Mouse (Mus musculus) spleen, adult 10 weeks (tissue): ENCODE data around the gene Lrrc31. TPM values are rescaled to one million over a fixed set of nuclear protein-coding genes. Genes with fewer than 3 reads are reported as not detected.

Experiments
- polyA plus RNA-seq: library from polyadenylated mRNA; stranded (reverse); fragments of 350-450 nt; fragmentation: Illumina TruSeq; extraction: RNeasy Lipid Tissue Mini Kit (QIAGEN cat#74804); gene quantifications from one replicate; pipeline ENCODE4 v1.2.3, GENCODE M21; 2015; ENCODE audit warnings: low replicate concordance; ENCODE audit not compliant: insufficient read depth

The Lrrc31 gene
- not detected for polyA plus RNA-seq

GRCm38 (mm10) chr3:30699711-30700505, at the start of gene Lrrc31:
Gene Lrrc31, minus strand, starts transcription at chr3:30699843.

GRCm38 (mm10) chr3:30746006-30746405, 46.4 kb upstream of the Lrrc31 start, which contains the start of gene Samd7:
Gene Samd7, plus strand, starts transcription at chr3:30746293.

GRCm38 (mm10) chr3:30647440-30648090, 52.1 kb downstream of the Lrrc31 start, which contains the start of gene Lrrc34:
Gene Lrrc34, minus strand, starts transcription at chr3:30647869.

GRCm38 (mm10) chr3:30644207-30644606, 55.4 kb downstream of the Lrrc31 start, which contains the start of gene Lrriq4:
Gene Lrriq4, plus strand, starts transcription at chr3:30644507.

Other genes starting within 250 kb of the Lrrc31 start
- 2.9 TPM for gene Mecom, start 151.8 kb downstream of the Lrrc31 start, polyA plus RNA-seq
- gene Actrt3, start 99.9 kb downstream of the Lrrc31 start, polyA plus RNA-seq = not detected
- gene Mynn, start 97.8 kb downstream of the Lrrc31 start, polyA plus RNA-seq = 28.7 TPM
- not detected for gene Lrriq4, start 55.3 kb downstream of the Lrrc31 start, polyA plus RNA-seq
- not detected for gene Lrrc34, start 52.0 kb downstream of the Lrrc31 start, polyA plus RNA-seq
- not detected for gene Samd7, start 46.5 kb upstream of the Lrrc31 start, polyA plus RNA-seq
- gene Sec62, start 93.0 kb upstream of the Lrrc31 start, polyA plus RNA-seq = 79.5 TPM
- 6.7 TPM for gene Gpr160, start 156.1 kb upstream of the Lrrc31 start, polyA plus RNA-seq